Mouse (Mus musculus): ENCODE results near the gene Egr4.

Egr4 gene

GRCm38 (mm10) chr6:85513531-85513910 is at the start of gene Egr4:
Gene Egr4 (minus strand): TSS chr6:85513589.
- DNase-seq (ENCODE audit: low read depth, low spot score), result peak; percentile 83

- DNase-seq (ENCODE audit: low read depth, low spot score), result no peak
Observed at GRCm38 (mm10) chr6:85562374-85562773, 49.0 kb upstream of the Egr4 start.

- no peak for DNase-seq (ENCODE audit: low read depth, low spot score)
Observed at GRCm38 (mm10) chr6:85547642-85548041, 34.3 kb upstream of the Egr4 start.

- no peak for DNase-seq (ENCODE audit: low read depth, low spot score)
Observed at GRCm38 (mm10) chr6:85544251-85544881, 31.0 kb upstream of the Egr4 start.

GRCm38 (mm10) chr6:85543351-85544175 is 30.2 kb upstream of the Egr4 start:
- DNase-seq (ENCODE audit: low read depth, low spot score), result peak; percentile 5

GRCm38 (mm10) chr6:85522825-85523224 is 9.4 kb upstream of the Egr4 start:
- DNase-seq (ENCODE audit: low read depth, low spot score), result no peak

- no peak for DNase-seq (ENCODE audit: low read depth, low spot score)
Observed at GRCm38 (mm10) chr6:85522026-85522425, 8.6 kb upstream of the Egr4 start.

GRCm38 (mm10) chr6:85518091-85518693 is 4.8 kb upstream of the Egr4 start:
- no peak for DNase-seq (ENCODE audit: low read depth, low spot score)

GRCm38 (mm10) chr6:85515941-85516340 is 2.6 kb upstream of the Egr4 start:
- no peak for DNase-seq (ENCODE audit: low read depth, low spot score)

- no peak for DNase-seq (ENCODE audit: low read depth, low spot score)
Observed at GRCm38 (mm10) chr6:85512577-85513530, 535 bp downstream of the Egr4 start.

- no peak for DNase-seq (ENCODE audit: low read depth, low spot score)
Observed at GRCm38 (mm10) chr6:85512056-85512440, 1.3 kb downstream of the Egr4 start.

GRCm38 (mm10) chr6:85511286-85512055 is 1.9 kb downstream of the Egr4 start:
- DNase-seq (ENCODE audit: low read depth, low spot score), result no peak

GRCm38 (mm10) chr6:85510476-85510875 is 2.9 kb downstream of the Egr4 start:
- DNase-seq (ENCODE audit: low read depth, low spot score), result no peak

GRCm38 (mm10) chr6:85508602-85509001 is 4.8 kb downstream of the Egr4 start:
- DNase-seq (ENCODE audit: low read depth, low spot score), result no peak

GRCm38 (mm10) chr6:85504908-85505307 is 8.5 kb downstream of the Egr4 start:
- no peak for DNase-seq (ENCODE audit: low read depth, low spot score)

- no peak for DNase-seq (ENCODE audit: low read depth, low spot score)
Observed at GRCm38 (mm10) chr6:85502911-85503250, 10.5 kb downstream of the Egr4 start, which contains the start of gene Fbxo41. Gene Fbxo41 (minus strand): TSS chr6:85502994.

GRCm38 (mm10) chr6:85502103-85502910 is 11.1 kb downstream of the Egr4 start:
- DNase-seq (ENCODE audit: low read depth, low spot score), result no peak

- no peak for DNase-seq (ENCODE audit: low read depth, low spot score)
Observed at GRCm38 (mm10) chr6:85501571-85502102, 11.8 kb downstream of the Egr4 start.

- DNase-seq (ENCODE audit: low read depth, low spot score), result no peak
Observed at GRCm38 (mm10) chr6:85500416-85500815, 13.0 kb downstream of the Egr4 start.

- no peak for DNase-seq (ENCODE audit: low read depth, low spot score)
Observed at GRCm38 (mm10) chr6:85498147-85498546, 15.2 kb downstream of the Egr4 start.

Measured in CD4-positive helper T cell, adult 2 months (primary cell).